Mouse (Mus musculus): ENCODE data around the gene Rmnd5a. TPM values are rescaled to one million over a fixed set of nuclear protein-coding genes. Genes with fewer than 3 reads are reported as not detected.
"Not testable (repeated sequence)": the region's sequence is repeated elsewhere in the genome, so short reads cannot be mapped to it uniquely, and the experiment has no call there.

Rmnd5a gene
- polyA plus RNA-seq (2012; ENCODE audit: insufficient read depth, insufficient read length, missing spikeins) = 38.1 and 48.0 TPM in 2 replicates

DNA sequence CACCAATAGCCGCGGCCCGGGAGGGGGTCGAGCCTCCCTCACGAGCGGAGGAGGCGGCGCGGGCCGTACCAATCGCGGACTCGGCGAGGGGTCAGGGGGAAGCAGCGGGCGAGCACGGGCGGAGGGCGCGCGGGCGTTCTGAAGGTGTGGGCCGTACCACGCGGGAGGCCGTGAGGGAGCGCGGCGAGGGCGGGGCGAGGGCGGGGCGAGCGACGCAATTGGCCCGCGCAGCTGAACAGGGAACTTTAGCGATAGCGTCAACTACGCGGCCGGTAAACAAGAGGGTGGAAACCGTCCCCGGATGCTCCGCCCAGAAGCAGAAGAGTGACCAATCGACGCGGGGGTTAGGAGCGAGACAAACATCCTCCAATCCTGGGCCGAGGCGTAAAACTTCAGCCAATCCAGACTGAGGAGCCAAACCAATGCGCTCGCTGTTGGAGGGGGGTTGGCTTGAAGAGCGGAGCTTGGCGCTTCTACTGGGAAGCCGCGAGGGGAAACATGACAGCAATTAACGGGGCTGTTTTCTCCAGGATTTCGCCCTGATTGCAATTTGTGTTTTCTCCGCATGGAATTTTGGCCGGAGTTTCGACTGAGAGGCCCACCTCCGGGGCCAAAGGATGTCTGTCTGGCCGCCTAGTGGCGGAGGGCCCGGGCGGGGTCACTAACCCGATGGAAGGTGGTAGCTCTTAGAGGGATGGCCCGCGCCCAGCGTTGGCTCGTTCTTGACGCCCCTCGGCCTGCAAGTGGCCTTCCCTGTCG is at the start of gene Rmnd5a:
Gene Rmnd5a (minus strand): TSS at position 146 of the 759 bp plus-strand sequence.
- peak within 1 kb of the TSS; percentile 81 for H3K4me3 ChIP-seq (ENCODE audit: insufficient read depth, low read depth, low read length)
- H3K4me1 ChIP-seq (ENCODE audit: control insufficient read depth, insufficient read depth, insufficient read length, low read length) = peaks cover 19% of the 10 kb centered on the region; the same call in 1 of the 2 replicates
- peak within 1 kb of the TSS; percentile 92 for H3K27ac ChIP-seq (replicated peaks; ENCODE audit: low read depth, low read length)

DNA sequence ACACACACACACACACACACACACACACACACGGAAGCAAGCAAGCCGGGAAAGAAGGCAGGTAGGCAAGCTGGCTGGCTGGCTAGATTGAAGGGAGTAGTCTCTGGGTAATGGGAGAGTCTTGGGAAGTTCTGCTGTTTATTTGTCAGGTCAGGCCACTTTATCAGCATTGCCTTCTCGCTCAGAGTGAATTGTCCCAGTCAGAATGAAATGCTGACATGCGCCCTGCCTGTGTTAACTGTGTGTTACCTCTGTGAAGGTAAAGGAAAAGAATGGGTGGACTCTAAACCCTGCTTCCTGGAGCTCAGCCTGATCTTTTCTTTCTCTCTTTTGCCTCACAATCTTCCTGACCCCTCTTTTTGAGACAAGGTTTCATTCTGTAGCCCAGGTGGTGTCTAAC is 47.5 kb upstream of the Rmnd5a start:
- no peaks in the 10 kb centered on the region for H3K4me1 ChIP-seq (ENCODE audit: control insufficient read depth, insufficient read depth, insufficient read length, low read length)
- no peak overlapping the region for H3K4me3 ChIP-seq (ENCODE audit: insufficient read depth, low read depth, low read length)
- H3K27ac ChIP-seq (replicated peaks; ENCODE audit: low read depth, low read length) = no peak overlapping the region

DNA sequence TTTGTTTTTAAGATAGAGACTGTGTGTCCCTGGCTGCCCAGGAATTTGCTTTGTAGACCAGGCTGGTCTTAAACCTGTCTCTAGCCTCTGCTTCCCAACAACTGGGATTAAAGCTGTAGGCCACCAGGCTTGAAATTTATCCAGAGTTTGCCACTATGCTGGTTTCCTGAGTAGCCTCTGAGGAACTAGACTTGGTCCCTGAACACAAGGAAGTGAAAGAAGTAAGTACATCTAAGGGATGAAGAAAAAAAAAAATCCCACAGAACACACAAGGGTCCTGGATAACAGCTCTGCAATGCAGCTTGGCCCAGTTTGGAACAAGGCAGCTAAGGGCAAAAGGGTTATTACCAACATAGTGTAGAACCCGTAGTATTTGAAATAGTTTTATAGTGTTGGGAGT is 46.4 kb upstream of the Rmnd5a start:
- no peaks in the 10 kb centered on the region for H3K4me1 ChIP-seq (ENCODE audit: control insufficient read depth, insufficient read depth, insufficient read length, low read length)
- H3K4me3 ChIP-seq (ENCODE audit: insufficient read depth, low read depth, low read length) = no peak overlapping the region
- H3K27ac ChIP-seq (replicated peaks; ENCODE audit: low read depth, low read length) = no peak overlapping the region

DNA sequence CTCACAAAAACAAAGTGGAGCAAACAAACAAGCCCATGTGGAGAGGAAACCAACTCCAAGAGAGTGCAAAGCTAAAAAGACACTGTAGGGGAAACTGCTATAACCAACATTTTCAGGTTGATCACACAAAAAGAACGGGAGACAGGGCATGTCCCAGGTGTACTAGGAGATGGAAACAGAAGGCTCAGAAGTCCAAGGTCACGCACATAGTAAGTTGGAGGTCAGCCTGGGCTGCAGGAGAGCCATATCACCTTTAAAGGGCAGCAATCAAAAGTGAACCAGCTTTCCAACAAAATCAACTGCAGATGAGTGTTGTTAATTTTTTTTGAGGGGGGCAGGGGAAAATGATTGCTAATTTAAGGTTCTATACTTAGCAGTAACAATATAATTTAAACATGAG is 45.8 kb upstream of the Rmnd5a start:
- Histone ChIP-seq H3K4me3 (ENCODE audit: insufficient read depth, low read depth, low read length) (no peak overlapping the region), H3K27ac (replicated peaks; ENCODE audit: low read depth, low read length) (no peak overlapping the region)

DNA sequence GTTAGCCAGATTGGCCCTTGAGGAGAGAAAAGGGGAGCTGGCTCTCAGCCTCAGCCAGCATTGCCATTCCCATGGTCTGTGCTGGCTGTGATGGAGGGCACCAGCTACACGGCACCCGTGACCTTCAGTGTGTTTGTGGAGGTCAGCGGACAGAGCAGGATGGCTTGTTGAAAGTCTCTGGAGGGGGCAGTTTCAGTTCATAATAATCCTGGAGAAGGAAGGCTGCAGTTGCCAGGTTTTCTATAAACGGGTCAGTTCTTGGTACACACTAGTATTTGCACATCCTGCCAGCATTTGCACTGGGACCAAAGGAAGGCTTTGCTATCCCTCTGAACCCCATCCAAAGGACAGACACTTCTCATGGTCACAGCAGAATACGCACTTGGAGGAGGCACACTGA is 44.8 kb upstream of the Rmnd5a start:
- H3K4me1 ChIP-seq (ENCODE audit: control insufficient read depth, insufficient read depth, insufficient read length, low read length) = no peaks in the 10 kb centered on the region; the same call in 1 of the 2 replicates
- no peak overlapping the region for H3K4me3 ChIP-seq (ENCODE audit: insufficient read depth, low read depth, low read length)
- no peak overlapping the region for H3K27ac ChIP-seq (replicated peaks; ENCODE audit: low read depth, low read length)

More for the DNA sequence above, 45.8 kb upstream of the Rmnd5a start:
- H3K4me1 ChIP-seq (ENCODE audit: control insufficient read depth, insufficient read depth, insufficient read length, low read length) = no peaks in the 10 kb centered on the region; the same call in 1 of the 2 replicates

DNA sequence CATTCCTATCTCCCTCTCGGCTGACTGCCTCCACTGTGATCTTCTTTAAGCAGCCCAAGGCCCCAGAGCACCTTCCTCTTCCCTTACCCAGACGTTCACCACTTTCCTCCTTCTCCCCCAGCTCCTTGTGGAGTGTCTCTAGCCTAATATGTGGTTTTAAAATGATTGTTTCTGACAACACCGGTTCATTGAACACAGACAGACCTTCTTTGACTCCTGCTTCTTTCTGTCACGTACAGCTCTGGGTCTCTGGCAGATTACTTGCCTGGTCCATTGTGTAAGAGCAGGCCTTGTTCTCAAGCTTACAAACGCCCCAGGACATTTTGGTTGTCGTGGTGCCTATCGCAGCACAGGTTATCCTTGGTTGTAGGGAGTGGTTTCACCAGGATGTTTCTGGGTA is 40.7 kb upstream of the Rmnd5a start:
- H3K4me1 ChIP-seq (ENCODE audit: control insufficient read depth, insufficient read depth, insufficient read length, low read length) = no peaks in the 10 kb centered on the region; the same call in 1 of the 2 replicates
- H3K27ac ChIP-seq (replicated peaks; ENCODE audit: low read depth, low read length) = no peak overlapping the region
- H3K4me3 ChIP-seq (ENCODE audit: insufficient read depth, low read depth, low read length) = no peak overlapping the region

DNA sequence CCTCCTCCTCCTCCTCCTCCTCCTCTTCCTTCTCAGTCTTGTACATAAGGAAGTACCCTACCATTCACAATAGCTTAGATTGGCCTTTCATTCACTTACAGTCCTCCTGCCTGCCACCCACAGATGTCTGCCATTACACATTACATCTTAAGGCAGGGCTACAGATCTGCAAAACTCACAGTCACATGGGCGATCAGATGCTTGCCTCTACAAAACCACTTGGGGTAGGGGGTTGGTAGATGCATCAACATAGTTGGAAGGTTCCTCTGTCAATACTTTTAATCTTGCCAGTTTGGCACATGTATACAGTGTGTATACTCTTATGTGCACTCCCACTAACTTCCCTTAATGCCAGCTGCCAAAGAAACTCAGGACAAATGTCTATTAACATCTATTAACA is 39.7 kb upstream of the Rmnd5a start:
- H3K27ac ChIP-seq (replicated peaks; ENCODE audit: low read depth, low read length) = no peak overlapping the region
- H3K4me3 ChIP-seq (ENCODE audit: insufficient read depth, low read depth, low read length) = no peak overlapping the region

DNA sequence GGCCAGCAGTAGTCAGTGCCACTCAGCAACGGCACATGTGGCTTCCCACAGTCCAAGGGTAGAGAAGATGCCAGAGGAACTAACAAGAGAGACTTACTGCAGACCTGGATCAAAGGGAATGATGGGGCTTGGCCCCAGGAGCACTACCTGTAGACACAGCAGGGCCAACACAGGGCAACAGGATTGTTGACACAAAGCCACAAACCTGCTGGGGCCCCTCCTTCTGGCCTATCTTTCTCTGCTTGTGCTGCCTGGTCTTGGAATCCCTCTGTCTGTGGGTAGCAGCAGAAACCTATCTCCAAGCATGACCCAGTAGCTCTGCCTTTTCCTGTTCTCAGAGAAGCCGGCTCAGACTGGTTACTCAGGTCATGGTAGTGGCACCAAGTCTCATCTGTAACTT is 39.2 kb upstream of the Rmnd5a start:
- not testable (repeated sequence) for H3K4me1 ChIP-seq (ENCODE audit: control insufficient read depth, insufficient read depth, insufficient read length, low read length); H3K27ac ChIP-seq (replicated peaks; ENCODE audit: low read depth, low read length); H3K4me3 ChIP-seq (ENCODE audit: insufficient read depth, low read depth, low read length)

More for the DNA sequence above, 39.7 kb upstream of the Rmnd5a start:
- no peaks in the 10 kb centered on the region; the same call in 1 of the 2 replicates for H3K4me1 ChIP-seq (ENCODE audit: control insufficient read depth, insufficient read depth, insufficient read length, low read length)

DNA sequence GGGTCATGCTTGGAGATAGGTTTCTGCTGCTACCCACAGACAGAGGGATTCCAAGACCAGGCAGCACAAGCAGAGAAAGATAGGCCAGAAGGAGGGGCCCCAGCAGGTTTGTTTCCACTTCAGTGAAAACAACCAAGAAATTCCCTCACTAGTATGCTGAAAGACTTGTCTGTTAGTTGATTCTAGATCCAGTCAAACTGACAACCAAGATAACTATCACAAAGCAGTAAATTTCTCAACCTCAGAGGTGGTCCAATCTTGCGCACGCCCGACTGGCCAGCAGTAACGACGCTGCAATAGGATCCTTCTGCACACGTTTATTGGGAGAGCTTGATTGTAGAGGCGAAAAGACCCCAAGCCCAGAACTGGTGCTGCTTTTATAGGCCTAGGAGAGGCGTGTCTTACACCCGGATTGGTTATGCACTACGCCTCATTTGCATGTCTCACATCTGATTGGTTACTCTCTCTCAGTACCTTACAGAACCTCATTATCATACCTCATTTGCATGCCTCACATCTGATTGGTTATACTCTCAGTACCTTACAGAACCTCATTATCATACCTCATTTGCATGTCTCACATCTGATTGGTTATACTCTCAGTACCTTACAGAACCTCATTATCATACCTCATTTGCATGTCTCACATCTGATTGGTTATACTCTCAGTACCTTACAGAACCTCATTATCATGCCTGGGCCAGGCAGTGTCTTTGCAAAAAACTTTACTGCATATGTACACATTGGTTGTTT is 38.6 kb upstream of the Rmnd5a start:
- not testable (repeated sequence) for H3K4me1 ChIP-seq (ENCODE audit: control insufficient read depth, insufficient read depth, insufficient read length, low read length); H3K4me3 ChIP-seq (ENCODE audit: insufficient read depth, low read depth, low read length); H3K27ac ChIP-seq (replicated peaks; ENCODE audit: low read depth, low read length)

DNA sequence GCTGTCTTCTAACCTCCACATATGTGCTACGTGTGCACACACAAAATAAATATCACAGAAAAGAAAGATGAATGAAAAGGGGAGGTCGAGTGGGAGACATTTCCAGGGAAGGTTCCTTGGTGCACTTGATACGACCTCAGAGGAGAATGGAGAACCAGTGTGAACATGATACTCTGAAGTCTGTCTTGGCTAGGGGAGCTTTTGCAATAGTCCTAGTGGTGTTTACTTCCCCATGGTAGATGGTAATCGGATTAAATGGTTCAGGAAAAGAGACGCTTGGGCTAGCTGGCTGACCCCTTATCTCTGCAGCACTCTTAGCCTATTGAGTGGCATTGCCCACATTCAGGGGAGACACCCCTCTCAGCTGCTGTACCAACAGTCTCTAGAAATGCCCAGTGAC is 36.3 kb upstream of the Rmnd5a start:
- Histone ChIP-seq H3K27ac (replicated peaks; ENCODE audit: low read depth, low read length) (no peak overlapping the region), H3K4me1 (ENCODE audit: control insufficient read depth, insufficient read depth, insufficient read length, low read length) (no peaks in the 10 kb centered on the region; the same call in 1 of the 2 replicates), H3K4me3 (ENCODE audit: insufficient read depth, low read depth, low read length) (no peak overlapping the region)

DNA sequence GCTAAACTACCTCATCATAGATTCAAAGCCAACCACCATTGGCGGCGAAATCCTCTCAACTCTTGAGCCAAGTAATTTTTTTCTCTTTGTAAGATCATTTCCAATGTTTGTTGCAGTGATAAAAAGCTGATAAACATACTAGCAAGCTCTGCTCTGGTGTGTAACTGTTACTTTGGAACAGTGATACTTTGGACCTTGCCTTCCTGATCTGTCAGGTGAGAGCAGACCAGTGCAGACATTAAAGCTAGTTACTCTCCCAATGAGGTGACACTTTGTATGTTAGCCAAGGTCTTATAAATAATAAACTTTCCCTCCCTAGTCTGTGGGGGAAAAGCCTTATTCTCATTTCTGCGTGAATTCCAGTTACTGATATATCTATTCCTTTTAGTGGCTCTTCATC is 35.2 kb upstream of the Rmnd5a start:
- H3K27ac ChIP-seq (replicated peaks; ENCODE audit: low read depth, low read length) = no peak overlapping the region
- H3K4me3 ChIP-seq (ENCODE audit: insufficient read depth, low read depth, low read length) = no peak overlapping the region
- no peaks in the 10 kb centered on the region for H3K4me1 ChIP-seq (ENCODE audit: control insufficient read depth, insufficient read depth, insufficient read length, low read length)

DNA sequence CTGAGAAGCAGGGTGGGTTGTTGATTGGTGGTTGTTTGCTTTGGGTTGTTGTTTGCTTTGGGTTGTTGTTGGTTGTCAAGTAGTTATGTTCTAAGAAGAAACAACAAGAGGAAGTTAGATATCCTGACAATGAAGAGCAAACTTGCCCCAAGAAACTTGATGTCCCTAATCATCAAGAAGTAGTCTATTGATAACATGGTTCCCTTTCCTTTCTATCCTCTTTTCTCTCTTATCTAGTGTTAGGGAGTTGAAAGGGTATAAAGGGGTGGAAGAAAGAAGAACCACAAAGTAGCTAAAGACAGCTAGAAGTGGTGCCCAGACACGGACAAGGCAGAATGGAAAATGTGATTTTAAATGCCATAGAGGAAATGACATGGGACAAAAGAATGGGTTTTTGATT is 32.3 kb upstream of the Rmnd5a start:
- no peak overlapping the region for H3K27ac ChIP-seq (replicated peaks; ENCODE audit: low read depth, low read length)
- H3K4me1 ChIP-seq (ENCODE audit: control insufficient read depth, insufficient read depth, insufficient read length, low read length) = no peaks in the 10 kb centered on the region
- no peak overlapping the region for H3K4me3 ChIP-seq (ENCODE audit: insufficient read depth, low read depth, low read length)

DNA sequence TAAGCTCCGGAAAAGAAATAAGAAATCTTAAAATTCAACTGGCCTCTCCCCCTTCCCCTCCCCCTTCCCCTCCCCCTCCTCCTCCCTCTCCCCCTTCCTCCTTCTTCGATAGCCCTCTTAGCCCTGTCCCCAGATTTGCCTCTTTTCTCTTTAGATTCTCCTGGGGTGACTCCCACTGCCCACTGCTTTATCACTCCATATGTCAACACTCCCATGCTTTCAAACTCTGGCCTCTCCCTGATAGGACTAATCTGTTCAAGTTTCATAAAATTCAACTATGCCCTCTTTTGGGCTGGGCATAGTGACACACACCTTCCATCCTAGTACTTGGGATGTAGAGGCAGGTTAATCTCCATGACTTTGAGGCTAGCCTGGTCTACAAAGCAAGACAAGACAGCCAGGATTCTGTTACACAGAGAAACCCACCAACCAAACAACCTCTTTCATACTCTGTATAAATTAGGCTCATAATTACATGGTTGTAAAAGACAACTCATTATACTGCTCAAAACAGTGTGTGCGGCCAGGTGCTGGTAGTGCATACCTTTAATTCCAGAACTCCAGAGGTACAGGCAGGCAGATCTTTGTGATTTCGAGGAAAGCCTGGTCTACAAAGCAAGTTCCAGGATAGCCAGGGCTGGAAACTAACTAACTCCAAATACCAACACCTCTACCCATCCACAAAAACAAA is 31.5 kb upstream of the Rmnd5a start:
- H3K4me3 ChIP-seq (ENCODE audit: insufficient read depth, low read depth, low read length) = no peak overlapping the region
- no peaks in the 10 kb centered on the region for H3K4me1 ChIP-seq (ENCODE audit: control insufficient read depth, insufficient read depth, insufficient read length, low read length)
- no peak overlapping the region for H3K27ac ChIP-seq (replicated peaks; ENCODE audit: low read depth, low read length)

DNA sequence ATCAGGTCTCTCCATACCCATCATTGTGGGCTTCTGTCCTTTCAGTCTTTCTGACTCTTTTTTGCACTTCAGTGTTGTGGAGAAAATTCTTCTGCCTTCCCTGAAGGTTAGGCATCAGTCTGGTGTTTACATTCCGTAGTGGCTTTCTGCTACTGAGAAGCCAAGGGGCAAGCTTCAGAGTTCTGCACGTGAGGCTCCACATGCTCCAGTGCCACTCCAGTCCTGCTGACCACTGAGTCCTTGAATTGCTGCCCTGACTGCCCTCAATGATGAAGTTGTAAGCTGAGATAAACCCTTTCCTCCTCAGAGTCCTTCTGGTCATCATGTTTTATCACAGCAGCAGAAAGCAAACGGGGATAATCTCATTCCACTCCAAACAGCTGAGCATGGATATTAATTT is 28.9 kb upstream of the Rmnd5a start:
- no peak overlapping the region for H3K4me3 ChIP-seq (ENCODE audit: insufficient read depth, low read depth, low read length)
- no peak overlapping the region for H3K27ac ChIP-seq (replicated peaks; ENCODE audit: low read depth, low read length)
- H3K4me1 ChIP-seq (ENCODE audit: control insufficient read depth, insufficient read depth, insufficient read length, low read length) = no peaks in the 10 kb centered on the region

DNA sequence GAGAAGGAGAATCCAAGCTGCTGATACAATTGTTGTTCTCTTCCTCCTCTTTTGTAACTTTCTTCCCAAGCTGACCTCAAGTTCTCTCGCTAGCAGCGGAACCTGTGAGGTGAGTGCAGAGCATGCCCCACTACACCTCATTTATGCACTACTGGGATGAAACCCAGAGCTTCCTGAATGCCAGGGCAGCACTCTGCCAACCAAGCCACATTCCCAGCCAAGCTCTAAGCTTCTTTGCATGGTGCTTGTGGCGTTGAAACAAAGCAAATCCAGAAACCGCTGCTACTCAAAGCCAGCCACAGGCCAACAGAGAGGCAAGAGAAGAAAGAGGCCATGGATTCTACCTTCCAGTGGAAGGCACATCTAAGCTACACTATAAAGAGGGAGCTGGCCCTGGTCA is 27.3 kb upstream of the Rmnd5a start:
- Histone ChIP-seq H3K4me1 (ENCODE audit: control insufficient read depth, insufficient read depth, insufficient read length, low read length) (no peaks in the 10 kb centered on the region), H3K4me3 (ENCODE audit: insufficient read depth, low read depth, low read length) (no peak overlapping the region), H3K27ac (replicated peaks; ENCODE audit: low read depth, low read length) (no peak overlapping the region)
